Mouse (Mus musculus) ES-Bruce4 (cell line): ENCODE measurements around the gene Hist1h4f. TPM values are rescaled to one million over a fixed set of nuclear protein-coding genes. Genes with fewer than 3 reads are reported as not detected.
"Not testable (repeated sequence)": the region's sequence is repeated elsewhere in the genome, so short reads cannot be mapped to it uniquely, and the experiment has no call there.

Source experiments
- H3K27ac ChIP-seq: 2 replicates; pipeline ENCODE4 v1.5.1; 2012; ENCODE audit warnings: low read length, inconsistent platforms; ENCODE audit not compliant: insufficient read depth
- H3K27me3 ChIP-seq: 2 replicates; pipeline ENCODE4 v1.6.1; 2012; ENCODE audit warnings: mild to moderate bottlenecking, low read length, inconsistent platforms; ENCODE audit not compliant: control insufficient read depth, poor library complexity, insufficient read depth, severe bottlenecking
- H3K36me3 ChIP-seq: 2 replicates; pipeline ENCODE4 v1.6.1; 2012; ENCODE audit warnings: inconsistent platforms, mild to moderate bottlenecking, low read length, moderate library complexity; ENCODE audit not compliant: control insufficient read depth, poor library complexity, insufficient read depth, severe bottlenecking
- H3K4me1 ChIP-seq: one replicate; pipeline ENCODE4 v1.8.1; 2011; ENCODE audit warnings: low read length; ENCODE audit not compliant: control insufficient read depth, insufficient read depth
- H3K4me3 ChIP-seq: 2 replicates; pipeline ENCODE4 v1.5.1; 2011; ENCODE audit warnings: low read depth, mild to moderate bottlenecking, low read length
- H3K9ac ChIP-seq: 2 replicates; pipeline ENCODE4 v1.6.1; 2012; ENCODE audit warnings: low read depth, mild to moderate bottlenecking, inconsistent platforms; ENCODE audit not compliant: poor library complexity, severe bottlenecking
- H3K9me3 ChIP-seq: replicated peaks from 2 replicates; pipeline ENCODE4 v1.6.1; 2012; ENCODE audit warnings: mild to moderate bottlenecking, low read length, inconsistent platforms; ENCODE audit not compliant: control insufficient read depth, poor library complexity, insufficient read depth, severe bottlenecking
- CTCF ChIP-seq: IDR thresholded peaks from one replicate; pipeline ENCODE4 v1.8.1; 2011; ENCODE audit warnings: low read depth, low read length
- EP300 ChIP-seq: IDR thresholded peaks from 2 replicates; pipeline ENCODE4 v1.6.1; 2011; ENCODE audit warnings: low read depth, low read length; ENCODE audit not compliant: insufficient read depth
- POLR2A ChIP-seq: IDR thresholded peaks from one replicate; pipeline ENCODE4 v1.8.1; 2011; ENCODE audit warnings: low read length; ENCODE audit not compliant: insufficient read depth
- polyA plus RNA-seq: library from polyadenylated mRNA; stranded (reverse); fragments of >200 nt; gene quantifications from 2 replicates; pipeline ENCODE4 v1.2.4, GENCODE M21; 2011; ENCODE audit warnings: low read depth; ENCODE audit not compliant: missing spikeins, insufficient read depth, insufficient read length

Gene Hist1h4f
- 24.1 and 31.1 TPM in 2 replicates for polyA plus RNA-seq

DNA sequence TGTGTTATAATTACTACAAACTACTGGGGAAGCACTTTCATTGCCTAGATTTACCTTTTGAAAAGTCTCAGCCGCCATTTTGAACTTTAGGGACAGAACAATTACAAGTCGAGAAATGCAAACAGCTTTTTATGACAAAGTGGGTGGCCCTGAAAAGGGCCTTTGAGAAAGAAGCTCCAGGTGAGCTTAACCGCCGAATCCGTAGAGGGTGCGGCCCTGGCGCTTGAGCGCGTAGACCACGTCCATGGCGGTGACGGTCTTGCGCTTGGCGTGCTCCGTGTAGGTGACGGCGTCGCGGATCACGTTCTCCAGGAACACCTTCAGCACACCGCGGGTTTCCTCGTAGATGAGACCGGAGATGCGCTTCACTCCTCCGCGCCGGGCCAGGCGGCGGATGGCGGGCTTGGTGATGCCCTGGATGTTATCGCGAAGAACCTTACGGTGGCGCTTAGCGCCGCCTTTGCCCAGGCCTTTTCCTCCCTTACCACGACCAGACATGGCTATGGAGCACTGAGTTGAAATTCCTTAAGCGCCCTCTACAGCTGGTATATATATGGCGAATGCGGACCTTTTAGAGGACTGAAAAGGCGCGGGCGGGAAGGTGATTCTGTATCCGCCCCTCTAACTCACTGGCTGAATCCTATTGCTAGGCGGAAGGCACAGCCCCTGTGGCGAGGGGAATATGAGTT, at the start of gene Hist1h4f:
Gene Hist1h4f, minus strand, starts transcription at position 503 of the 689 bp plus-strand sequence.
- peak within 1 kb of the TSS; percentile 85 for H3K4me3 ChIP-seq
- TF ChIP-seq EP300 (0 out of 2 replicates have a peak, but pooled peaks have one; percentile 46), POLR2A (peak; percentile 94)
- not testable (repeated sequence) for H3K27me3 ChIP-seq, H3K9me3 ChIP-seq, H3K36me3 ChIP-seq, H3K4me1 ChIP-seq
- peak within 1 kb of the TSS; percentile 90 for H3K9ac ChIP-seq
- H3K27ac ChIP-seq, result peak within 1 kb of the TSS; percentile 92

DNA sequence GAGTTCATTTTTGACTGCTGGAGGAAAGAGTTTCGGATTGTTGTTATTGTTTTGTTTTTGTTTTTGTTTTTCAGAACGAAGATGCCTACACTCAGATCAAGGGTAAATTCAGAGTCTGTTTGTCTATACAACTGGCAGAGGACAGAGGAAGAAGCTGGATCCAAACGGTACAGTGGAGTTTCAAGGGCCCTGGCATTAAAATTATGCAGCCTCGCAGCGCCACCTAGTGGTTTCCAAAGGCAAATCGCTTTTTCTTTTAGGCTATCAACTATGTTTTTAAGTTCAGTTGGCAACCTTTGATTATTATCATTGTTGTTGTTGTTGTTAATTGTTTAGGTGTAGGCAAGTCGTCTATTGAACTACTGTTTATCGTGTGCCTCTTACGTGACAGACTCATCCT, 46.5 kb upstream of the Hist1h4f start:
- TF ChIP-seq POLR2A (no peak), CTCF (peak; percentile 50)
- Histone ChIP-seq H3K36me3 (no peaks in the 10 kb centered on the region), H3K9me3 (no peaks in the 10 kb centered on the region; the same call in 1 of the 2 replicates), H3K27ac (no peak overlapping the region), H3K27me3 (no peaks in the 10 kb centered on the region), H3K9ac (no peak overlapping the region), H3K4me3 (no peak overlapping the region), H3K4me1 (peaks cover 6% of the 10 kb centered on the region)

GRCm38 (mm10) chr13:23595622-23596372, 44.3 kb upstream of the Hist1h4f start:
- H3K9ac ChIP-seq, result no peak overlapping the region

DNA sequence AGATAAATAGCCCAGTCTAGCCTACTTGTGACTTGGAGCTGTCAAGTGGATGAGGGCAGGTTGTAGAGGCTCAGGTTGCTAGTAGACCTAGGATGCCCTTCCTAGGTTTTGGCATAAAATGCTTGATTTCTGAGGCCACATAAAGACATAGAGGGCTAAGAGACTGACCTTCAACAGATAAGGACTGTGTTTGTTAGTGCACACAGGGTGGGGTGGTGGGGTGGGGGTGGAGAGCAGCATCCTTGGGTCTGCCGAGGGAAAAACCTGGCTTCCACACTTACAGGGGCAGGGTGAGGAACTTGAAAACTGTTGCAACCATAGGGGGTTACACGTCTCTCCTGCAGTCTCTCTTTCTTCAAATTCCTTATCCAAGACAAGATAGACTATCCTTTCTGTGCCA, 43.7 kb upstream of the Hist1h4f start:
- no peak overlapping the region for H3K4me3 ChIP-seq
- no peak overlapping the region for H3K9ac ChIP-seq
- H3K9me3 ChIP-seq, result no peaks in the 10 kb centered on the region; the same call in 1 of the 2 replicates
- H3K36me3 ChIP-seq, result no peaks in the 10 kb centered on the region
- TF ChIP-seq POLR2A (no peak), CTCF (no peak), EP300 (no peak)
- peak overlapping the region; percentile 87 for H3K27ac ChIP-seq
- H3K27me3 ChIP-seq, result no peaks in the 10 kb centered on the region
- peaks cover 6% of the 10 kb centered on the region for H3K4me1 ChIP-seq

More at GRCm38 (mm10) chr13:23595622-23596372, 44.3 kb upstream of the Hist1h4f start:
- TF ChIP-seq POLR2A, result no peak
- Histone ChIP-seq H3K9me3 (no peaks in the 10 kb centered on the region; the same call in 1 of the 2 replicates), H3K27ac (peak overlapping the region; percentile 87), H3K36me3 (no peaks in the 10 kb centered on the region), H3K27me3 (no peaks in the 10 kb centered on the region), H3K4me1 (peaks cover 6% of the 10 kb centered on the region), H3K4me3 (no peak overlapping the region)

- H3K9me3 ChIP-seq, result no peaks in the 10 kb centered on the region; the same call in 1 of the 2 replicates
- H3K9ac ChIP-seq, result no peak overlapping the region
- H3K27me3 ChIP-seq, result no peaks in the 10 kb centered on the region
- TF ChIP-seq EP300, result peak; percentile 85
- no peak for TF ChIP-seq CTCF
- no peak for TF ChIP-seq POLR2A
- H3K27ac ChIP-seq, result peak overlapping the region; percentile 86
- peaks cover 6% of the 10 kb centered on the region for H3K4me1 ChIP-seq
- no peak overlapping the region for H3K4me3 ChIP-seq
- H3K36me3 ChIP-seq, result no peaks in the 10 kb centered on the region
Measured at GRCm38 (mm10) chr13:23593051-23593770, 41.8 kb upstream of the Hist1h4f start.

- Histone ChIP-seq H3K27me3 (no peaks in the 10 kb centered on the region), H3K9me3 (no peaks in the 10 kb centered on the region; the same call in 1 of the 2 replicates), H3K4me1 (peaks cover 6% of the 10 kb centered on the region), H3K27ac (peak overlapping the region; percentile 66), H3K4me3 (no peak overlapping the region), H3K36me3 (no peaks in the 10 kb centered on the region), H3K9ac (no peak overlapping the region)
- no peak for TF ChIP-seq EP300
- no peak for TF ChIP-seq POLR2A
- no peak for TF ChIP-seq CTCF
Measured at GRCm38 (mm10) chr13:23592614-23593013, 41.2 kb upstream of the Hist1h4f start.
